Mouse (Mus musculus) thymus, adult 18-20 months (tissue): Measurements from ENCODE around the gene Lhfpl2.
"Not testable (repeated sequence)": the region's sequence is repeated elsewhere in the genome, so short reads cannot be mapped to it uniquely, and the experiment has no call there.

Experiments
- DNase-seq, 2 experiments: peaks; one replicate each; pipeline ENCODE4 v3.0.0; 2022; ENCODE audit warnings: mixed read lengths in 2 of 2

Gene Lhfpl2

DNA sequence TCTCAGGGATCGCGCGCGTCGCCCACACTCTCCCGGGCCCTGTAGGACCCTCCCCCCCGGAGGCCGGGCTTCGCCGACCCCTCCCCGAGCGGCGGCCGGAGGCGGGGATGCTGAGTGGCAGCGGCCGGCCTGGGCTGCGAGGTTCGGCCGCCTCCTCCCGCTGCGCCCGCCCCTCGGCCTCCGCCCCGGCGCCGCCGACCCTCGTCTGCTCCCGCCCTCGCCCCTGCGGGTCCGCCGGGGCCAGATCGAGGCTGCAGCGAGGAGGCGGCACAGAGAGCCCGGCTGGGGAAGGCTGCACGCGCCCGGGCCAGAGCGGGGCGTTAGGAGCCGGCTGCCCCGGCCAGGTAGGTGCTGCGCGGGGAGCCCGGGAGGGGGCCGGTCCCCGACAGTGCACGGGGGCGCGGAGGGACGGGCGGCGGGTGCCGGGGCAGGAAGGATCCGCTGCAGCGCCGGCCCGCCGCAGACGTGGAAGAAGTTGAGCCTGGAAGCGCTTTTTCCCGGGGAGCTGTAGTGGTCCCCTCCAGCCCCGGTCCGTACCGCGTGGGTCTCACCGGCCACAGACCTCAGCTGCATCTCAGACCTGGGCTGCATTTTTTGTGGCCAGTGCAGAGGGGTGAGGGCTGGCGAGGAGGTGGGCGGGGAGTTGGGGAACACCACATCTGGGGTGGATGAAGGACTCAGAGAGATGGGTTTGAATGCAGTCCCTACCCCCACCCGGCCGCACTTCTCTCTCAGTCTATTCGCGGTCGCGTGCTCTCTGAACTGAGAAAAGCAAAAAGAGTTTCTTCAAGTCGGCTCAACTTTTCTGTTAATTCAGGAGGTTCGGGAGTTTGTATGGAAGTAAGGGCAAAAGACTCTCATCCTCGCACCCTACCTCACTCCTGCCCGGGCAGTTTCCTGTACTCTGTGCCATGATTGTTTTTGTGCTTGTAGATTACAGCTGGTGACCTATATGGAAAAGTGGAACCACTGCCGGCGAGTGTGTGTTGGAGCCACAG, at the start of gene Lhfpl2:
Gene Lhfpl2 (plus strand): TSS at position 234 of the 998 bp plus-strand sequence.
- DNase-seq: peak in 1 of 2 experiments; percentile 5

- DNase-seq: no peak
Measured at GRCm38 (mm10) chr13:94011996-94012575, 45.5 kb upstream of the Lhfpl2 start.

GRCm38 (mm10) chr13:94013986-94014385, 43.6 kb upstream of the Lhfpl2 start:
- DNase-seq: no peak

DNA sequence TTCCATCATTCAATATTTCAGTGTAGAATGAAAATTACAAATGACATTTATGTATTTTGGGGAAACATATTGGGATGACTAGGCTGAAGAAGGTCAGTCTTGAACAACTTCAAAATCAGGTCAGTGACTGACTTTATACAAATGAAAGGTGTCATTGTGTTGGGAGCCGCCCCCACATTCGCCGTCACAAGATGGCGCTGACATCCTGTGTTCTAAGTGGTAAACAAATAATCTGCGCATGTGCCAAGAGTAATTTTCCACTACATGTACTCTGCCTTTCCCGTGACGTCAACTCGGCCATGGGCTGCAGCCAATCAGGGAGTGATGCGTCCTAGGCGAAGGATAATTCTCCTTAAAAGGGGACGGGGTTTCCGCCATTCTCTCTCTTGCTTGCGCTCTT, 33.0 kb upstream of the Lhfpl2 start:
- not testable (repeated sequence) for DNase-seq

DNA sequence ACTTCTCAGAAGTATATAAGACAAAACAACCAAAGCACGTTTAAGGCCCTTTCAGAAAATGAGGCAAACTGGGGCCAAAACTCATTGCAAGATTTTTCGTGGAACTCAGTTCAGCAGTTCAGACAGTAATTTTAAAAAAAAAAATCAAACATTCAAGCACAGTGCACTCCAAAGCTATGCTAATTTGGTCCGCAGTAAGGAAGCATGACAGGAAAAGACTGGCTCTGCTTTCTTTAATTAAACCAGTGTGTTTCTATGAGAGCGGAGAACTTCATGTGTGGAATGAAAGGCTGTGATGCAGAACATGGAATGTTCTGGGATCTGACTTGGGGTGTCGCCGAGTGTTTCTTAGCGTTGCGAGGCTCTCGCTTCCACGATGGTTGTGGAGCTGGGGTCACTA, 28.4 kb upstream of the Lhfpl2 start:
- DNase-seq: no peak

DNA sequence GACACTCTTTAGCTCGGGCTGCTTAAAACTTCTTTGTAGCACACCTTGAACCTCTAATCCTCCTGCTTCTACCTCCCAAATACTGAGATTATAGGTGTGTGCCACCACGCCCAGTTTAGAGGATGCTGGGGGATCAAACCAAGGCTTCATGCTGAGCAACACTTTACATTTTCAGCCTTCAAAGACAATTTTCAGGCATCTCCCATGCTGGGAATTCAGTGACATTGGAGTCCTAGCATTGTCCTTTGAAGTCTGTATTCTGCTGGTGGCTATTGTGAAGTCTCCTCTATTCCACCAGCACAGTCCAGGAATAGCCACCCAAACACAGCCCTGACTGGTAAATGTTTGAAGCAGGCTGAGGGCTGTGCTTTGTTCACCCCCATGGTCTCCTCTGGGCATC, 27.0 kb upstream of the Lhfpl2 start:
- DNase-seq: no peak

- DNase-seq: no peak
Measured at GRCm38 (mm10) chr13:94037313-94038051, 20.1 kb upstream of the Lhfpl2 start.

- no peak for DNase-seq
Measured at GRCm38 (mm10) chr13:94038052-94038340, 19.6 kb upstream of the Lhfpl2 start.

DNA sequence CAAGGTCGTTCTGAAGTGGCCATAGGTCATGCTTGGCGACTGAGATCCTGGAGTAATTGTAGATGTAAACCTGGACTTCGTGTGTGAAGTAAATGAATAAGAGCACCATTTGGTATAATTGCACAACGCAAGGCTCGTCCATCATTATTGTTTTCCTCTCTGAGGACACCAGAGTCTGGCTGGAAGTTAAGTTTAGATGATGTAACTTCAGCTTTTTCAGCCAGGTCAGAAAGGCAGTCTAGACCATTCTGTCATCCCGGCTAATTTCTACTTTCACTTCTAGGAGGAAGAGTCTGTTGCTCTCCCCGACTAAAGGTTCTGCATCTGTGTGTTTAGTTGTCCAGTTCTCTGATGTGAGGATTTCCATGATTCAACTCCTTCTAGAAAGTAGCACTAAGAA, 7.6 kb upstream of the Lhfpl2 start:
- DNase-seq: no peak

DNA sequence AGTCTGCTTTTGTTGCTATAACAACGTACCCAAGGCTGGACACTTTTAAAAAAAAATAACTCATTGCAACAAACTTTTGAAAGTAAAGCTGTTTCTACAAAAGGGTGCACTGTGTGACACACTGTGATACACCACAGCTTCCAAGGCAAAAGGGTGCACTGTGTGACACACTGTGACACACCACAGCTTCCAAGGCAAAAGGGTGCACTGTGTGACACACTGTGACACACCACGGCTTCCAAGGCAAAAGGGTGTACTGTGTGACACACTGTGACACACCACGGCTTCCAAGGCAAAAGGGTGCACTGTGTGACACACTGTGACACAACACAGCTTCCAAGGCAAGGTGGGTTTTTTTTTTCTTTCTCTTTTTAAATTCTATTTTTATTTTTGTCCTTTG, 6.8 kb upstream of the Lhfpl2 start:
- no peak for DNase-seq

GRCm38 (mm10) chr13:94057036-94057562, 497 bp upstream of the Lhfpl2 start:
- DNase-seq: no peak

DNA sequence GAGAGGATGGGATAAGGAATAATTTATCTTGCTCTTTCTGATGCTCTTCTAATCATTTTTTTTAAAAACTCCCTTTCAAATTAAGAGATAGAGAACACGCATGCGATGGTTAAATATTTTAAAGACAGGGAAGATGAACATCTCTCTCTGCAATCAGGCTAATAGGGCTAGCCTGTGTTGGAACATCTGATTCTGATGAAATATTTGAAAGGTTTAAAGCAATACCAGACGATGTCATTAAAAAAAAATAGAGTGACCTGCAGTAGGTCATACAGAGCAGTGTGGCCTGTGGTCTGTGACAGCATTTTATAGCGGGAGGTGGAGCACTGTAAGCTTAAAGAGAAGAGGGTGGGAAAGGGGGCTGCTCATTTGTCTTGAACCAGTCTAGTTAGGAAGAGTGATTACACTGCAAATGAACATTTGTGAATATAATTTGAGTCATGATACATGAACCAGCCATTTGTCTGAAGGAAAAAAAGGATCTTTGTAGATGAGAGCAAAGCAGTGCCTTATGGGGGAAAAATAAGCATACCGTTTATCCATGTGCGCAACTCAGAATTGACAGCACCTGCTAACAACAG, 1.1 kb downstream of the Lhfpl2 start:
- DNase-seq: no peak

DNA sequence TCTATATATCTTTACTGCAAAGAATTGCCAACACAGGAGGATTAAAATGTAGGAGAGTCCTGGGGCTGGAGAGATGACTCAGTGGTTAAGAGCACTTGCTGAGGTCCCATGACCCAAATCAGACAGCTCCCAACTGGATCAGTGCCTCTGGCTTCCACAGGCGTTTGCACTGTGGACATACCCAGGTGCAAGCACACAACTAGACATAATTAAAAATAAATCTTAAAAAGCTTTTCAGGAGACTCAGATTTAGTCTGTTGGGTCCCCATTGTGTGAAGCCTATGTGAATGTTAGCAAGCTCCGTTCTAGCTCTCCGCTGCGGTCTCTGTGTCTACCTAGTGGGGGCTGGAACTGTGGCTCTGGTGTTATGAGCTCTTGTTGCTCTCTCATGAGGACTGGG, 1.8 kb downstream of the Lhfpl2 start:
- no peak for DNase-seq

- DNase-seq: no peak
Measured at GRCm38 (mm10) chr13:94059778-94060177, 2.2 kb downstream of the Lhfpl2 start.

- no peak for DNase-seq
Measured at GRCm38 (mm10) chr13:94060461-94060860, 2.9 kb downstream of the Lhfpl2 start.

DNA sequence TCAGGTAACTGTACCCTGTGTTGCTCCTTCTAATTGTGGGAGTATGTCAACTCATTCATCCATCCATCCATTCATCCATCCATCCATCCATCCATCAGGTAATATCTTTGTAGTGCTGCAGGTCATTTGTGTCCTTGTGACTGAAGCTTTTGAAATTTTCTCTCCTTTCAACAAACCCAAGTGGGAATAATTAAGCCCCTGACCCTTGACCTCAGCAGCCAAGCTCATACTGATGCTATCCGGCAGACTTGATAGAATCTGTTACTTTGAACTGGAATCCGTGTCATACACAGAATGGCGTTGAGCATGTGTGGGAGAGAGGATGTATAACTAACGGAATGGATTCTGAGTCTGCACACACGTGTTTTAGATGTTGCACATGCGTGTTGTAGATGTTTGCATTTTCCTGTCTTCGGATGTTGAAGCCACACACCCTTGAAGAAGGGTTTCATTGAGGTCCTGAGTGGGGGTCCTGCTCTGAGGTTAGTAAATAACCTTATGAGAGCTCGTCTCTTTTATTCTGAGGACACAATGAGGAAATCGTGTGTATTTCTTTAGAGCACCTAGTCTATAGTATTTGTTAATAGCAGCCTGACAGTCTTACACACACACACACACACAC, 3.8 kb downstream of the Lhfpl2 start:
- no peak for DNase-seq

GRCm38 (mm10) chr13:94062349-94063111, 4.9 kb downstream of the Lhfpl2 start:
- DNase-seq: no peak

- no peak for DNase-seq
Measured at GRCm38 (mm10) chr13:94063156-94063555, 5.6 kb downstream of the Lhfpl2 start.

GRCm38 (mm10) chr13:94064571-94064970, 7.0 kb downstream of the Lhfpl2 start:
- DNase-seq: no peak

- DNase-seq: no peak
Measured at GRCm38 (mm10) chr13:94065276-94066050, 7.9 kb downstream of the Lhfpl2 start.
